Mouse (Mus musculus) kidney, postnatal 4 days (tissue): Measurements from ENCODE around the gene Itpk1.

ENCODE experiments used
- DNase-seq, 2 experiments: peaks; one replicate each; pipeline ENCODE4 v3.0.0; 2021; ENCODE audit warnings: mixed read lengths in 2 of 2

Itpk1 gene

DNA sequence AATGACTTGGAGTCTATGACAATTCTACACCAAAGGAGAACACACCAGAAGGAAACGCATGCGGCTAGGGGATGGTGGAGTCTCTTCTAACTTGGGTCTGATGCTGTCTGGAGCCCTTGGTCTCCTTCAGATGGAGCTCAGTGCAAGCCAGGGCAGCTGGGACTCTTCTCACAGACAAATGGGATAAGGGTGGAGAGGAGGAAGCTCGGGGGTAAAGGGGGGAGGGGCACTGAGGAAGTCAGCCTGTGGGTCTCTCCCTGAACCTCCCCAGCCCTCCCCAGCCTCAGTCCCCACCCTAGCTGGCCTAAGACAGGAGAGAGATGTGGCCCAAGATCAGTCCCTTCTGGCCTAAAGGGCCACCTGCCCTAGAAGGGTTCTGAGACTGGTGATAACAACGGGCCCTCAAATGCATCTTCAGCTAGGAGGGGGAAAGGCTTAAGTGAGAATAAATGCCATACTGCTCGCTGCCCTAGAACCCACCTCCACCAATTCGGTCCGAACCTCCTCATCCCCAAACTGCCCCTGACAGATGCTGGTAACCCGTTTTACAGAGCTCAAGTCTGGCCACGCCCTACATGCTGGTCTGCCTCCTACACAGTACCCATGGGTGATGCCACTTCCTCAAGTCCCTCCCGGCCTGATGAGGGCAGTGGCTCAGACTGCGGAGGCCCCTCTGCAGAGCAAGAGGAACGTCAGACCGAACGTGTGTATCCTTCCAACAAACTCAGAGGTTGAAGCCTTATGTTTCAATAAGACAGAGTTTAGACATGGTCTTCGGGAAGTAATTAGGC is 14.8 kb downstream of the Itpk1 start:
- peak; percentile 53 to 68 for DNase-seq

DNA sequence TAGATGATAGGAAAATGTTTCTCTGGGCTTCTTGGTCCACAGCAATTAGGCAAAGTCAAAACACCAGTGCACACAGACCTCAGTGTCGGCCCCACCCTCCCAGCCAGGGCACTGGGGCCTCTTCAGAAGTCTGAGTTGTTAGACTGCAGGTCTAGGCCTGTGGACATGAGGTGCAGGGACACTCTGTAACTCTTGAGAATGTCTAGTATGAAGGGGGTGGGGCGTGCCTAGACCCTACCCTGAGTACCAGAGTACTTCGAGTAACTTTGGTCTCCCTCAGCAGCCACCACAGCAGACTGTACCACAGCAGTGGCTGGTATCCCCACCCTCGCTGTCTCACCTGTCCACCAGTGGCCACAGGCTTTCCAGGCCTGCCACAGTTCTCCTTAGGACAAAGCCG is 18.4 kb downstream of the Itpk1 start:
- no peak for DNase-seq

DNA sequence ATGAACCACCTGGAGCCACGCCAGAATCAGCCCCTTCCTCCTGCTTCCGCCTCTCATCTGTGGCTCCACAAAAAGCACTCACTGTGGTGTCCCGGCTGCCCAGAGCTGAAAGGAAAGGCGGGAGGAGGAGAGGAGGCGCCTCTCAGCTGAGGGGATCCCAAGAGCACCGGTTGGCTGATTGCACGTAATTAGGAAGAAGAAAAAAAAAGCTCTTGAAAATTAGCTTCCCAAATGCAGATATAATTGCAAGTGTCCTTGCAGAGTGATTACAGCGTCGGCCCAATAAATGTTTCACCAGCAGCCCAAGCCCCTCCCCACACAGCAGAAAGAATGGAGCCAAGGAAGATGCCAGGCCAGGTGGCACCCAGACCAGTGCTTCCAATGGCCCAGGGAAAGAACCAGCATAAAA is 19.2 kb downstream of the Itpk1 start:
- DNase-seq: no peak

DNA sequence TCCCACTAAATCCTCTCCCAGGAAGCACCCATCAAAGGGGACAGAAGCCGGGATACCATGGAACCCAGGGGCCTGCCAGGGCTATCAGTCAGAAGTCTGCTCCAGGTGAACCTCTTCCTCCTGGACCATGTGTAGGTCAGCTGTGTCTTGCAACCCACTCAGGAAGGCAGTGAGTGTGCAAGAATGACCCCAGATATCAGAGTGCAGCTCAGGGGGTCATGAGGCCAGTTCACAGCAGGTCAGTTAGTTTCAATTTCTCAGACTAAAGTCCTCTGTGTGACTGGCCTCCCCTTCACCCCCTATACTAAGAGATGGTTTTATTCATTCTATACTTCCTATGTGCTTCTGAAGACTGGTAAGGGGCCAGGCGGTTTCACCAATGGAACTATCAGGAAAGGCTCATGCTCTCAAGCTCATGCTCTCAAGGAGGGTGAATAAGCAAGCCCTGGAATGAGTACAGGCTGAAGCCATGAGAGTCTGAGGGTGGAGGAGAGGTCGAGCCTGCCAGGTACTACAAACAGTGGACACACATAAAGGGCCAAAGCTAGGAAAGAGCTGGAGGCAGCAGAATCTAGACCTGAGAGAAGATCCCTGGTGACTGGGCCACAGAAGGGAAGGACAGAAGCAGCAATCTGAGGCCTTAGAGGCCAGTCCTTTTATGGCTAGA is 19.9 kb downstream of the Itpk1 start:
- no peak for DNase-seq

DNA sequence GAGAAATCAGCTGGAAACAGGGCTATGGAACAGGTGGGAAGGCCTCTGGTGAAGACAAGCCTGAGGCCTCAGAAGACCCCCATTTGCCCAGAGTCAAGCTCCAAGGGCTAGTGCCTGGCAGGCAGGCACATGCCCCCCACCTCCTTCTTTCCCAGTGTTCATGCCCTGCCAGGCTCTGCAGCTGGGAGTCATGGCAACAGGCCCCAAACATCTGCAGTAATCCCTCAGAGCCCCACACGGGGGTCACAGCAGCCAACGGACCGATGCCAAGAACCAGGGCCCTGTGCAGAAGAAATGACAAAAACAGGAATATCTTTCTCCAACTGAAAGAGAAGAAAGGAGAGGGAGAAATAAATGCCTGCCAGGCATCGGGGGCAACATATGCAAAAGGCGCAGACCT is 20.8 kb downstream of the Itpk1 start:
- no peak for DNase-seq

DNA sequence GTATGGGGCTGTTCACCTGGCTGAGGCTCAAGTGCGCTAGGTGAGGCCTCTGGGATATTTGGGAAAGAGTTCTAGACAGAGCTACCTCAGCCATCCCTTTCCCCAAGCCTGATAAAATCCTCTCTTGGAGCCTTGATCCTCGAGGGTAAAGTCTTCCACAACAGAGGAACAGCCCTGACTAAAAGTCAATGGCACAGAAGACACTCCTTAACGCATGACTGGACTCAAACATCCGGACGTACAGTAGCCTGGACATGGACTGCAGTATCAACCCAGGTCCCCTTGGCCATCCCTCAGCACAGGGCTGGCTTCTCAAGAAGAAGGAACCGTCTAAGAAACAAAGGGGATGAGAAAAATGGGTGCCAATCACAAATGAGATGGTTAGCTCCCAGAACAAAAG is 21.3 kb downstream of the Itpk1 start:
- no peak for DNase-seq

DNA sequence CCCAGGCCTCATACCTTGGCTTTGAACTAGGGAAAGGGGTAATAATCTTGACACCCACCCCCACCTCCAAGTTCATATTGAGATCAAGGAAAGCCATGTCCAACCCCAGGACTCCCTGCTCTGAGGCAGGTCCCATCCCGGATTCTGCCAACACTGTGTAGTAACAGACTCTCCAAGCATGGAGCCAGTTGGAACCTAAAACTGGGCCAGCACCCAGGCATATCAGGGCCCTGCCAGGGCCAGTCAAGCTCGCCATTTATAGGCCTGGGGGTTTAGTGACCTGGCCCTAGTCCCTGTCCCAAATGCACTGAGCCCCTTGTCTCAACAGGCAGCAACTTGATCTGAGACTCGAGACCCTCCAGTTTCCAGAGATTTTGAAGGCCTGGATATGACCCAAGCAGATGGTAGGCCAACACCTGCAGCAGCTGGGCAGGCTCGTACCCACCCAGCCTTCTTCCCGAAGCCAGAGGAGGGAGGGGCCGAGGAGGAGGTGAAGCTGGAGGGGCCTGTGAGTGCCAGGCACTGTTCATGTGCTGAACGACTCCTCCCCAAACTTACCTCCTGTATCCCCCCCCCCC is 21.9 kb downstream of the Itpk1 start:
- no peak for DNase-seq

DNA sequence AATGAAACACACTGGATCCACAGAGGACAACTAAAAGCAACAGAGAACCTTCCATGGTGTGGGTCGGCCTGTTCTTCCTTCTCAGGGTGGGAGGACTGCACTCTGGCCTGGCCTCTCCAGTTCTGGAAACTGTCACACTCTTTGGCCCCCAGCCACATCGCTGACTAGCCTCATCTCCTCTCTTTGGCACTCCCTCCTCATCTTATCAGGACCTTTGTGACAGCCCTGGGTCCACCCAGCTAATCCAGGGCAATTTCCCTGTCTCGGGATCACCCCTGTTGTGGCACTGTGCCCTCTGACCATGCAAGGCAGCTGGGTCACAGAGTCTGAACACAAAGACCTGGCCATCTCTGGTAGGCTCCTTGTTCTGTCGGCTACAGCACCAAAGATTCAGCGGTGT is 22.6 kb downstream of the Itpk1 start:
- no peak for DNase-seq

DNA sequence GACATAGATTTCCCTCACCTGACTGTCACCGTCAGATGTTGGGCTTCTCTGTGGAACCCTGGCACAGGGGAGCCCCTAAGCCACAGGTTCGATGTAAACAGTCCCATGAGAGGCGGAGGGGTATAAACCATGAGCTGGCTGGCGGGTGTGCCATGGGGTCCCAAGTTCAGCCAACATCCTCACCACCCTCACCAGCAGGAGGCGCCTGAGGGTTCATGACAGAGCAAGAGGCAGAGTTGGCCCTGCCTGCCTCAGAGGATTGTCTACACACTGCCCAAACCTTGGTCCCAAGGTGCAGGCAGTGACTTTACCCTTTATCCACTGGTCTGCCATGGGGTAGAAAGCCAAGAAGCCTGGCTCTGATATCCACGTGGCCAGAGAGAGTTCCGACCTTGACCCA is 23.1 kb downstream of the Itpk1 start:
- peak; percentile 56 to 65 for DNase-seq

DNA sequence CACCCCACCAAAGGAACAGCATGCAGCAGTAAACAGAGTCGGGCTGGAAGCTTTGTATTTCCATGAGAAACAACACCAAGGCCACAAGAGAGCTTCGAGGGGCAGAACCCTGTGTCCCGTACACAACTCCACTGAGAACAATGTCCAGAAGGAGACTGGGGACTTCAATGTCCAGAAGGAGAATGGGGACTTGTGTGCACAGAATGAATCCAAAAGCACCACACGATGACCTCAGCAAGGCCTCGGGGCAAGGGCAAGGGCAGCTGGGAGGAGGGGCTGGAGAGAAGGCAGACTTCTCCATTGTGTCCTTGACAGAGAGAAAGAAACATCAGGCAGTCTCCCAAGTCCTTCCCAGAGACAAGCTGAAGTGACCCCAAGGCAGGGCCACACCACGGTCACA is 25.9 kb downstream of the Itpk1 start:
- DNase-seq: no peak

DNA sequence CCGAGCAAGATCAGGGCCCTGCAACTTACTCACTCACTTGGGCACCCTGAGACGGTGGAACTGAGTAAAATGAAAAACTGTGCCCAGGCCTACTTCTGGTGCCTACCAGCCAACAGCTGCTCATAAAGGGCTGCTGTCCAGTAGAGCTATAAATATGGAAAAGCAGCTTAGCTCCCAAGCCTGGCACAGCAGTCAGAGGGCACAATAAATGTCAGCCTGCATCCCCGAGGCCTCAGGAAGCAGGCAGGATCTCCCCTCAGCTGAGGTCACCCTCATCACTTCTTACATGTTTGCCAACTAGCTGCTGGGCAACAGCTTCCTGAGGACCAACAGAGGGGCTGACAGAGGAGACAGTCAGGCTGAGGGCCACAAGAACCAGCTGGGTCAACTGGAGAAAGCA is 27.6 kb downstream of the Itpk1 start:
- no peak for DNase-seq

DNA sequence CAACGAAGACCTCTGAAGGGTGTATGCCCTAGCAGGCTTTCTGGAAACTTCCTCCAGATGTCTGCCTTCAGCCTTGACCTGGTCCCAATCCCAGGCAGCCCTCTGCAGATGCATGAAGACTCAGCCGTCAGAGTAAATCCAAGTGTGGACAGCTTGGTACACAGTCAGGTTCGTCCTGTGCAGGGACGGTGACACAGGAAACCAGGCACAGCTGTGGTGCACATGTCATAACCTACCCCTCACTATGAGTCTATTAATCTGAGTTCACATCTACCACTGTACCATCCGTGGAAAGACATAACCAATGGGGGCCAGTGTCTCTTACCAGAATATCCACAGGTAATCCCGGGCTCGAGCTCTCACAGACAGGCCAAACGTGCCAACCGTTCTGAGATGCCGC is 30.2 kb downstream of the Itpk1 start:
- DNase-seq: no peak

DNA sequence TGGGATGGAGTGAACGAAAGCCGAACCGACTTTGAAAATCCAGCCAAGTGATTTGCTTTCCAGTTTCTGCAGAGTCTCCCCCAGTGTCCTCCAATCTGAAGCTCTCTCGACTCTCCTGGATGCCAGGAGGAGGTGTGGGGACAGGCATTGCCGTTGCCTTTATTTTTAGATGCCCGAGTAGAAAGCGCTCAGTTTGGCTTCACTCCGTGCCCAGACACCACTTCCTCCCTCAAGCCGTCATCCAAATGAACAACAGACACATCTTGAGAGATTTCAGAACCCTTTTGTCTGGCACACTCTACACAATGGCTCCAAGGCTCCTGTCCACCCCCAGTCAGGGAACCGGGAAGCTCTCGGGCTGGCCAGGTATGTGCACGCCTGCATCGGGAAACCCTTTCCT is 30.6 kb downstream of the Itpk1 start:
- no peak for DNase-seq

DNA sequence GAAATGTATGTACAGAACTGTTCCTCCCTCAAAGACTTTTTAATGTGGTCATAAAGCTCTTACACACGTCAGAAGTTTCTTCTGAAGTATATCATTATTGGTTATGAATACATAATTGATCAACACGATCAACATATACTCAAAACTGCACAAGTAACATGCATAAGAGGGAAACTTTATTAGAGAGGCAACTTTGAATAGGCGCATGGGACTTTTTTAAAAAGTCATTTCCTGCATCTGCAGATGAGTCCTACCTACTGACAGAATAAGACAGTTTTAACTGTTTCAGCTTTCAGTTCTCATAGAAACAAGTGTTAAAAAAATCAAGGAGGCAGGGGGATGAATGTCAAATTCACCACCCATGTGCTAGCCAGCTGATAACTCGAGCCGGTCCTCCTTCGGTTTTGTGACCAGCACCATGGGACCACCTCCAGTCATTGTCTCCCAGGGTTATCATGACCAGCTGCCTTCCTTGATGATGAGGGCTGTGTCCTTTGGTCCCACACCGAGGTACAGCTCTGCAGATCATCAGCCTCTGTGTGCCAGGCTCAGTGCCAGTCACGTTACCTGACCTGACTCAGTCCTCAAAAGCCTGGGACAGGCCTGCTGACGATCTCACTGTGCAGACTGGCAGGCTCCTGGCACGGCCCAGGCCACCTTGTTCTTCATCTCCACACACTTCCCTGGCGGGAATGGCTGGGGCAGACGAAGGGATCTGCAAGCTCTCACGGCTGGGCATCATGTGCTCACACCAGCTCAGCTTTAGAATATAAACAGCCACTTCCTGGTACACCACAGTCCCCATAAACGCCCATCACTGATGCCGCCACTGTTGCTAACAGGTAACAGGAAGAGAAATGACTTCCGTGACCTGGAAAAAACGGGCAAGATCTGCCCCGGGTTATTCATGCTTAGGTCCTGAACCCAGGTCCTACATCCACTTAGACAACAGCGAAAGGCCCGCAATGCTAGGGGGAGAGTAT is 31.6 kb downstream of the Itpk1 start:
- DNase-seq: no peak

DNA sequence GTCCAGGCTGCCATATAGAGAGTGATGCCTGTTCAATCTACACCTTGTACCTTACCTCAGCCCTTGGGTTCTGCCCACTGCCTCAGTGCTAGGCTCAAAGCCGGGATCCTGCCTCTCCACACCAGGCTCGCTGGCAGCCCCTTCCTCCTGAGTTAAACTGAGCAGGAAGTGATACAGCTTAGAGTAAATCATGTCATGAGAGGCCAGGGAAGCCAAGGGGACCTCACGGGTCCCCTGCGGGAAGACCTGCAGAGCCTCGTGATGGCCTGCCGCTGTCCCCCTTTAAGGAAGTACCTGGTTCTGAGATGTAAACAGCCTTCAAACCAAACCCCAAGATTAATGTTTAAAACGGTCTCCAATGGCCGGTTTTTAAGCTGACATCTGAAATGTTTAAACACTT is 32.6 kb downstream of the Itpk1 start:
- no peak for DNase-seq

DNA sequence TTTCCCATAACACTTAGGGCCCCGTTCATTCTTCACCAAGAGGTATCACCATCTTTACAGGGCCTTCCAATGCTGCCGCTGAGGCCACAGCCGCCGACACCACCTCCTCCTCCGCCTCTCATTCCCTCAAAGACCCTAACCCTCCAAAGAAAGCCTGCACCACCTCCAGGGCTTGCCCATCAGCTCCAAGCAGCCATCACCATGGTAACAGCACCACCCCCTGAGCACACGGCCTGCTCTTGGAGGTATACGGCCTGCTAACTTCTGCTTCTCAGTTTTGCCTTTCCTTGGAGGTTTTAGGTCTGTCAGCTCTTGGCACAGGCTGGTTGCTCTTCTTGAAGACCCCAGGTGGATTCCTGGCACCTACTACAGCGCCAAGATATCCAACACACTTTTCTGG is 33.9 kb downstream of the Itpk1 start:
- DNase-seq: no peak

DNA sequence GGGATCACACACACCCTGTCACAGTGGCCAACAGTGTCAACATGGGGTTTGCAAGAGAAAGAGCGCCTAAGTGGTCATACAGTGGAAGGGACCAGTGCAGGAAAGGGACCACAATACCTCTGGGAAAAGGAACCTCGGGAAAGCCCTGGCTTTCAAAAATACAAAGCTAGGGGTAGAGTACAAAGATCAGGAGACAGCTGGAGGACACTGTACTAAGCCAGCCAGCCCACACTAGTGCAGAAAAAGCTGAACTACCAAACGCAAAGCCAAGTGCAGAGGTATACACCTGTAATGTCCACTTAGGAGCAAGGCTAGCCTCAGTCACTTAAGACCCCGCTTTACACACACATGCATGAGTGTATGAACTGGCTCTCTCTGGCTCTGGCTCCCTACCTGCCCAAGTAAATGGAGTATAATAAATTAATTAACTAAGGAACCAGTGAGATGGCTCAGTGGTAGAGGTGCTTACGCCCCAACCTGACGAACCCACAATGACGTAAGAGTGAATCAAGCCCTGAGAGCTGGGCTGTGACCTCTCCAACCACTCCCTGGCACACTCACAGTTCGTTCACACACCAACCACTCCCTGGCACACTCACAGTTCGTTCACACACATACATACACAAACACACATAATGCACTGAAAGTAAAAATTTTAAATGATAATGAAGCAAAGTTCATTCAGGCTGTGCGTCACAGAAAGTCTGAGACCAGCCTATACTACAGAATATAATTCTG is 39.1 kb downstream of the Itpk1 start:
- no peak for DNase-seq

DNA sequence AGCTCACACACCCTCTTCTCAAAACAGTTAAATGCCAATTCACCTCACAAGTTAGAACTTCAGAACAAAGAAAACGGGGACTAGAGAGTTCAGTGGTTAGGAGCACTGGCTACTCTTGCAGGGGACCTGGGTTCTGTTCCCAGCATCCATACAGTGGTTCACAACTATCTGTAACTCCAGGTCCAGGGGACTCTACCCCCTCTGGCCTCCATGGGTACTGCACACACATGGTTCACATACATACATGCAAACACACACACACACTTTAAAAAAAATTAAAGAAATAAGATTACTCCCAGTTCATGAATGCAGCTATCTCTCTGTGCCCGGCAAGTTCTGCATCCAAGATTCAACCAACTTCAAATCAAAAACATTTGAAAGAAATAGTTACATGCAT is 40.7 kb downstream of the Itpk1 start:
- DNase-seq: no peak

DNA sequence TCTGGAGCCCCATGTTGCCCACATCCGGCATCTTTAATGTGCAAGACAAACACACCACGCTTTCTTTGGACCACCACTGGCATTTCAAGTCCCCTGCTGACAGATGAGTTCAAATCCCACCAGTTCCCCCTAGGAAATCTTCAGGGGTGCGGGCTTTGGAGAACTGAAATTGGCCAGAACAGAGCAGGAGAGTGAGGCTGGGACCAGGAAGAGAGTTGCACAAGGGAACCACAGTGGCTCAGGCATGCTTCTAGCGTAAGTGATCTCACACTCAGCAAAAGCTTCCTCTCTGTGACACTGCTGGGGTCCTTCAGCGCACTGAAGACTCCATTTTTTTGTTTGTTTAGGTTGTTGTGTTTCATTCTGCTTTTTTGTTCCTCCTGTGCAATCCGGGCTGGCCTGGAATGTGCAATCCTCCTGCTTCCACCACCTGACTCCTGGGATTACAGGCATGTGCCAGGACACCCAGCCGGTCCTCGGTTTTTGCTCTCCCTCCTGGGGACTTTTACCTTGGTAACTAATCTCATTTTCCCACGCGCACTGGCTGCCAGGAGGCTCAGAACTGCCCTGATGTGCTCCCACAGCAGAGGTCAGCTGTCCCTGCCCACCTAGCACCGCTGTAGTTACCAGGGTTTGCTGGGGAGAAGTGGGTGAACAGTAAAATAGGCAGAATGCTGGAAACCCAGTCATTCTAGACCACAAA is 41.2 kb downstream of the Itpk1 start:
- no peak for DNase-seq

DNA sequence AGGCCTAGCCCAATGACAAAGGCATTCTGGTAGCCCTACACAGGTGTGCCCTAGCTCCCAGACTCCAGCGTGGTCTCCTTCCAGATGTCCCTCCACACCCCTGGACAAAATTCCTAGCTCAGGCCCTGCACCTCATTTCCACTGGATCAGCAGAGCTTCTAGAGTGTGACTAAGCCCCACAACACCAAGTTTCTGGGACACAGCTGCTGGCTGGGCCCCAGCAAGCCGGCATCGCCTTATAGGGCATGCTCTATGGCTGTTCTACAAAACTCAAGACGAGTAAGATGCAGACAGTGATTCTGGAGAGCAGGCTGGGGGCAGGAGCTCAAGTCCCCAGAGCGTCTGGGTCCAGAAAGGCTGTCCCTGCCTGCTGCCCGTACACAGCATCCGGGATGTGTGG is 43.0 kb downstream of the Itpk1 start:
- DNase-seq: no peak

DNA sequence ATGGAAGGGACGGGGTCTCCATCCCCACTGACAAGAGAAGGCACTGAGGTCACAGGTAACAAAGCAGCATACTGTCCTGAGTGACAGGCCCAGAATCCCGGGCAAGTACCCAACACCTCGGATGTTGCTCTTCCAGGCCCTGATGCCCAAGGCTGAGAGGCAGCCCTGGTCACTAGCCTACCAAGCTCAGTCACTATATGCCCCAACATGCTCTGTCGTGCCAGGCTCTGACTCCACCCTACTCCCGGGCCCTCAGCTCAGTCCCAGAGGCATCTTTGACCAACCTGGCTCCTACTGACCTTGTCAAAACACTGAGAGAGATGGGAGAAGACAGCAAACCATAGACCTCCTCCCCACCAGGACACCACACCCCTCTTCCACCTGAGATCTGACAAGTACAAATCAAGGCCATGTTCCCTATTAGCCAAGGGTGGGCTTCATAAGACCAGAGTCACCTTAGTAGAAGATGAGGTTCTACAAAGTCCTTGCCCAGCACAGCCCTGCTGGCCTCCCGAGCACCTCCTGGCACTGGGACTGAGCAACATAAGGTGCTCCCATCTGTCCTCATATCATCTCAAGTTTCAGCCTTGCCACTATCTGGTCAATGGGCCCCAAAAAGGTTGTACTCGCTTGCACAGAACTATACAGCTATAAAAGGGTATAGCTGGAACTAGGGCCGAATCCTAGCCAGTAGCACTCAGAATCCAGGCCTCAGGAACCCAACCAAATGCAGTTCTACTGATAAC is 43.7 kb downstream of the Itpk1 start:
- DNase-seq: no peak
